Mouse (Mus musculus) megakaryocyte-erythroid progenitor cell, adult 5-6 weeks (primary cell): Measurements from ENCODE around the gene Trappc10. TPM values are rescaled to one million over a fixed set of nuclear protein-coding genes. Genes with fewer than 3 reads are reported as not detected.
A peak's percentile ranks its signal among the peaks of the same experiment; 100 is the strongest.
"Not testable (repeated sequence)": the region's sequence is repeated elsewhere in the genome, so short reads cannot be mapped to it uniquely, and the experiment has no call there.

Experiments
- ATAC-seq: replicated peaks from 2 replicates; pipeline ENCODE4 v1.8.0; 2016; ENCODE audit warnings: mild to moderate bottlenecking, inconsistent platforms; ENCODE audit not compliant: severe bottlenecking, poor library complexity, low FRiP score, low TSS enrichment
- total RNA-seq, 2 experiments: library from RNA; stranded (forward) in 1 of 2; stranded (reverse) in 1 of 2; fragments of 200-1000, 215-1000 nt in 1 of 2; fragments of >200 nt in 1 of 2; fragmentation: Nextera tagmentation in 1 of 2; gene quantifications; 2 replicates each; pipeline ENCODE4 v1.2.3; 2014 to 2017

Trappc10 gene
- total RNA-seq, 2 experiments from 2014 or later, result 29.5 to 57.7 TPM

GRCm38 (mm10) chr10:78221315-78221714, 23.1 kb downstream of the Trappc10 start:
- ATAC-seq, result no peak

DNA sequence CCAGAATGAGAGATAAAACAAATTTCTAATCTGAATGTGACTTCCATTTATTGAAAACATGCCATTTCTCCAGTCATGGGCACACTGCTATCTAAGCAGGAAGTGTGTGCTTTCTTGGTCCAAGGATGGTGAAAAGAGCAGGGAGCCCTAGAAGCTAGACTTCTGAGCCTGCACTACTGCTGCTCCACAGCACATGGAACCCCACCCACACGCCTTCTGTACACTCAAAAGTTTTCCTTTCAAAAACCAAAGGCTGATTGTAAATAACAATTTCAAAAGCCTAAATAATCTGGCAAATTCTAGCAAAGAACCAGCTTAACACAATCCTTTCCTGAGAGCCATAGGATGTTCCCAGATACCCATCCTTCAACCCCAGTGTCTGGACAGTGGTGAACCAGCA, 24.9 kb downstream of the Trappc10 start:
- no peak for ATAC-seq

DNA sequence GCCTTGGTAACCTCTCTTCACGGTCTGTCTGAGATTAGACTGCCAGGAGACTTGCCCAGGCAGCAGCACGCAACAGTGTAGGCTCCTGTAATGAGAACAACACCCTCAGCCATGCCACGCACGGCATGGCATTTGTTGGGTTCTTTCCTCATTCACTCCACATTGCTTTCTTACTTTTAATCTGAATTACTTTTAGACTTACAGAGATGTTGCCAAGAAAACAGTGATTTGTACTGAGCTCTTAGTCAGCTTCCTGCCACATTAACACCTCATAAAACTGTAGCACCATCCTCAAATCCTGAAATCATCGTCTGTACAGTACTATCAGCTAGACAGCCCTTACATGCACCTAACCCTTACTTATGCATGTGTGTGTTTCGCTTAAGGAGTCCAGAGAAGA, 25.9 kb downstream of the Trappc10 start:
- no peak for ATAC-seq

DNA sequence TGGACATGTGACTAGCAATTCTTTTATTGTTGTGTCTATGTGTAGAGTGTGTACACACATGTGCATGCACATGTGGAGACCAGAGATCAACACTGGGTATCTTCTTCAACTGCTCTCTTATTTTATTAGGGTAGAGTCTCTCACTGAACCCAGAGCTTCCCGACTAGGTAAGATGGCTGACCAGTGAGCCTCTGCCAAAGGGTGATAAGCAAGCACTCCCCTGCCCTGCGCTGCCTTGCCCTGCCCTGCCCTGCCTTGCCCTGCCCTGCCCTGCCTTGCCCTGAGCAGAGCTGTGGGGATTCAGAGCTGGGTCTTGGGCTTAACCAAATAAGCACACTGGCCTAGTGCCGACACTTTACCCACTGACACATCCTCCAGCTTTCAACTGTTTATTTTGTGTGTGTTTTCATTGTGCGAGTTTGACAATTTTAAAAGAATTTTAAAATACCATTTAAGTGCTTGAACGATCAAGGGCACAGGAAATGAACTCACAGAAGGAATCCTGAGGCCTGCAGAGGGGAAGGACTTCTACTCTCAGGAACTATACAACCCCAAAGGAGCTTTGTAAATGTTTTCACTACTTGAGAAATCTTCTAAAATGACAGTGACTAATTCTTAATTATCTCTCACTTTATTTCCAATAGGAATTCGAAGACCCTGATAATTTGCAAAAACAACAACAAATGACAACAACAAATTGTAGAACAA, 27.9 kb downstream of the Trappc10 start:
- peak; percentile 94 for ATAC-seq

GRCm38 (mm10) chr10:78214371-78214770, 30.1 kb downstream of the Trappc10 start:
- no peak for ATAC-seq

DNA sequence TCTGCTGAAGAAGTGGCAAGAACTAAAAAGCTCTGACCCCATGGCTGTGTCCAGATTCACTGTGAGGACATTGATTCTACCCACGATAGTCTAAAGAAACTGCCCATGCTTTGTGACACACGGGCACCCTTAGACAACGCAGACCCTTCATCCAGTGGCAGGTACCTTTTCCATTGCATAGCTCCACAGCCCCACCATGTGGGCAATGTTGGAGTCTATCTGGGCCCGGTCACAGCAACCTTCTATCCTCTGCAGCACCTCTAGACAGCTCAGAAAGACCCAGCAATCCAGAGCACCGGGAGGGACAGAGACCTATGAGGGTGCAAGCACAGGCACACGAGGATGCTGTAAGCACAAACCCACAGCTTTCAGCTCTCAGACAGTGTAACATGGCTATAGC, 33.1 kb downstream of the Trappc10 start:
- ATAC-seq, result 0 out of 2 replicates have a peak, but pooled peaks have one; percentile 45

DNA sequence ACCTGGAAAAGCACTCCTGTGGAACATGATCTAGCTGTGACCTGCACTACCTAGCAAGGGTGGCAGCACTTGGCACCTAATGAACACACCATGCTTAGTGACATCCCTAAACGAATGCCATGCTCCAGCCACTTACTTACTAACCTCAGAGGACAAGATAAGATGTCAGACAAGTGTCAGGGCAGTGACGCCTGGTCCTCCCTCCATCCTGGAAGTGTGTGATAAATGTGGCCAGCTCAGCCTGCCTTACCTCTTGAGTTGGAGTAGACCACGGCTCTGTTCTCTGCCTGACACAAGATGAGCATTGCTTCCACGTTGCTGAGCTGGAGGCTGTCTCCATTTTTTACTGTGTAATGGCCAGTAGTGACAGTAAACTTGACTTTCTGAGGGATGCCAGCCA, 43.3 kb downstream of the Trappc10 start:
- peak; percentile 65 for ATAC-seq

- ATAC-seq, result no peak
Observed at GRCm38 (mm10) chr10:78192933-78193332, 51.5 kb downstream of the Trappc10 start.

DNA sequence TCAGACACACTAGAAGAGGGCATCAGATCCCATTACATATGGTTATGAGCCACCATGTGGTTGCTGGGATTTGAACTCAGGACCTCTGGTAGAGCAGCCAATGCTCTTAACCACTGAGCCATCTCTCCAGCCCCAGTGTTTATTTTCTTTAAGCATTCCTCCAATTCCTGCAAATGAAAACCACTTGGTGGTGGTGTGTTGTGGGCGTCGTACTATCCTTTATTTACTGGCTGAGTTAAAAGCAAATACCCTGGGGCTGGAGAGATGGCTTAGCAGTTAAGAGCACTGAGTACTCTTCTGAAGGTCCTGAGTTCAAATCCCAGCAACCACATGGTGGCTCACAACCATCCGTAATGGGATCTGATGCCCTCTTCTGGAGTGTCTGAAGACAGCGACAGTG, 58.4 kb downstream of the Trappc10 start:
- not testable (repeated sequence) for ATAC-seq

DNA sequence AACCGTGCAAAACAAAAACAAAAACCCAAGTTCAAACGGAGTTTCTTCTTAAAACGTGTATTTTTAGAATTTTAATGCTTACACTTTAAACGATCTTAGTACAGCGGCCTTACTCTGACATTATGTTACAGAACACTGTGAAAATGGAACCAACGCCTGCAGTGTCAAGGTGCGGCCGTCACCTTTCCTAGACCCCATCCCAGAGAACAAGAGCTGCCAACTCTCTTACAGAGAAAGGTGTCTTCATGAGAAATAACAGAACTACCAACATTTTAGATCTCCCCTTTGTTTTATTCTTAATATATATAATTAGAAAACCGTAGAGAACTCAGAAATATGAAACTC, 59.1 kb downstream of the Trappc10 start:
- ATAC-seq, result peak; percentile 52

- peak; percentile 89 for ATAC-seq
Observed at GRCm38 (mm10) chr10:78184531-78185380, 59.7 kb downstream of the Trappc10 start, which contains the start of gene Pwp2. Pwp2 (minus strand) TSS chr10:78185149.

DNA sequence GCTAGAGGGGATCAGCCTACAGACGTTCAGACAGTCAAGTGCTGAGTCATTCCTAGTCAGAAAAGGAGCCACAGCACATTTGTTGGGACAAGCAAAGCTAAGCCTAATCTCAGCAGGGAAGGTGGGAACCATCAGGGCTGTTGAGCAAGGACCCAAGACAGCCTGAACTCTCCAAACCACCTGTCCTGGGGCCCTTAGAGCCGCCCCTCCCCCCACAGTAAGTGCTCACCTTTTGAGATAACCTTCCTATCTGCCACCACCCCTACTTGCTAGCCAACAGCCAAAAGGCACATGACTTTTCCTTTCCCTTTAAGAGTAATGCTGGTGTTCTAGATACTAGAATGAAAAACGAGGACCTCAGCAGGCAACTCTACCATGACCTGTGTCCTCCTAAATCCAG, 60.9 kb downstream of the Trappc10 start:
- no peak for ATAC-seq

DNA sequence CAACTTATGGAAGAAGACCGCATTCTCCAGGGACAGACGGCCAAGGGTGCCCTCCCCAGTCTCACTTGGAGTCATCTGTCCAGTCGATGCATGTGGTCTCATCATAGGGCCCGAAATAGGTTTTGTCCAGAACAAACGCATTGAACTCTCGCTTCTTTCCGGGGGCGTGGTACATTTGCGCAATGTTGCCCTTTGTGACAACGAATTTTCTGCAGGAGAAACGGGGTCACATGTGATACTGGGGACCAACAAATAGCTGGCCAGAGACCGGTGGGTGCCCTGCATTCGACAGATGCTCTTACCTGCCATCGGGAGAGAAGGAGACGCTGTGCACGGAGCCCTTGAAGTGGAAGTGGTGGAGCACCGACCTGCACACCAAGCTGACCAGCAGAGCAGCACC, 62.1 kb downstream of the Trappc10 start:
- ATAC-seq, result no peak

- no peak for ATAC-seq
Observed at GRCm38 (mm10) chr10:78174474-78174873, 70.0 kb downstream of the Trappc10 start.

DNA sequence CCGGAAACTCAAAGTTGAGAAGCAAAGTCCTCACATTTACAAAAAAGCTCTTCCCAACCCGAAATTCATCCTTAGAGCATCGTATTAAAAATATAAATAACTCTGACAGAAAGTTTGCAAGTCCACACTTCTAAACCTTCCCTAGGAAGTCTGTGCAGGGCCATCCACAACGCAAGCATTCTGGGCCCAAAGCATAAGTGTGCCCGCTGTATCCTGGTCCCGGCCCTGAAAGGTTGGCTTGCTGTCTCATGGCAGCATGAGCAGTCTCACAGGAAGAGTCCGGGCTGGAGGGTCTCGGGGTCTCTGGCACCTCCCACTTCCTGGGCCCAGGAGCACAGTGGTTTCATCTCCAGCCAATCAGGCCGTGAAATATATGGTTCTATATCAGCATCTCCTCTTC, 72.9 kb downstream of the Trappc10 start:
- ATAC-seq, result no peak

GRCm38 (mm10) chr10:78171057-78171456, 73.4 kb downstream of the Trappc10 start:
- ATAC-seq, result no peak

DNA sequence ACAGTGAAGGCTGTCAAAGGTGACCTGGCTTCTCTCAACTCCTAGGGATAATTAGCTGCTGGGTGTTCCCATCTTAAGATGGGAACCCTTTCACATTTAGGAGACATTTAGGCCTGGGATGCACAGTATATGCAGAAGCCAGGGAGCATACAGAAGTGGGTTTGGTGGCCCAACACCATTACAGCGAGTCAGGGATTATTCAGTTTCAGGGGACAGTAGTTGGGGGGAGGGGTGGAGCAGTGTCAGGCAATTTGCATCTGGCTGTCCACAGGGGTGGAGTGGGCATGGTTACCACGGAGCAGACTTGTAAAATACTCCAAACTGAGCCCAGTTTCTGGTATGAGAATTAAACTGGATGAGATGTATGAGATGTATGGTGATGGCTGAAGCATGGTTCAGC, 74.0 kb downstream of the Trappc10 start:
- ATAC-seq, result no peak

- peak; percentile 91 for ATAC-seq
Observed at GRCm38 (mm10) chr10:78169281-78170042, 75.0 kb downstream of the Trappc10 start, which contains the start of gene D10Jhu81e. D10Jhu81e (minus strand) TSS chr10:78169782.

- ATAC-seq, result no peak
Observed at GRCm38 (mm10) chr10:78168792-78169191, 75.6 kb downstream of the Trappc10 start.

DNA sequence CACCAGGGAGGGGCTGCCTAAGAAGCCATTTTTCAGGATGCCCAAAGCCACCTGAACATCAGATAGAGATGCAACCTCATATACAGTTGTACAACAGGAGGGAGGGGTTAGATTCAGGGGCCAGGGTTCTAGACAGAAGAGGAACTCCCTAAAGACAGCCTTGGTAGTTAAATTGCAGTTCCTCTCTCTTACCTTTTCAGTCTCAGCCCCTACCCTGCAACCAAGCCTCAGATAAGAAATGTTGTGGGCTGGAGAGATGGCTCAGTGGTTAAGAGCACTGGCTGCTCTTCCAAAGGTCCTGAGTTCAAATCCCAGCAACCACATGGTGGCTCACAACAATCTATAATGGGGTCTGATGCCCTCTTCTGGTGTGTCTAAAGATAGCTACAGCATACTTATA, 76.7 kb downstream of the Trappc10 start:
- no peak for ATAC-seq
